Mouse (Mus musculus) lung, adult 2 months (tissue): ENCODE data around the gene Tmem19. TPM values are rescaled to one million over a fixed set of nuclear protein-coding genes. Genes with fewer than 3 reads are reported as not detected.
"Not testable (repeated sequence)": the region's sequence is repeated elsewhere in the genome, so short reads cannot be mapped to it uniquely, and the experiment has no call there.

Experiments
- DNase-seq: peaks from one replicate; pipeline ENCODE4 v3.0.0; 2022
- H3K4me1 ChIP-seq: fragments of 200-500 bp; 2 replicates; pipeline ENCODE4 v1.6.1; 2011; ENCODE audit warnings: low read length; ENCODE audit not compliant: control insufficient read depth, insufficient read depth
- H3K4me3 ChIP-seq: fragments of 200-500 bp; replicated peaks from 2 replicates; pipeline ENCODE3; 2011; ENCODE audit warnings: low read depth, mild to moderate bottlenecking, control low read depth, low read length; ENCODE audit errors: extremely low read depth
- CTCF ChIP-seq: fragments of 200-500 bp; IDR thresholded peaks from 2 replicates; pipeline ENCODE4 v1.5.1; 2011; ENCODE audit warnings: mild to moderate bottlenecking, low read length, control low read depth; ENCODE audit not compliant: insufficient read depth
- POLR2A ChIP-seq: fragments of 200-500 bp; IDR thresholded peaks from 2 replicates; pipeline ENCODE4 v1.6.1; 2011; ENCODE audit warnings: low read depth, mild to moderate bottlenecking, control low read depth, low read length, borderline replicate concordance; ENCODE audit errors: extremely low read depth
- WGBS: fragments of 180-500 bp; shearing (Covaris S2); methylation state at CpG from one replicate; pipeline ENCODE4 v1.1.7; 2018; 5-methylcytosine and 5-hydroxymethylcytosine counted together
- polyA plus RNA-seq: library from polyadenylated mRNA; depleted of rRNA; stranded (reverse); fragments of >200 nt; gene quantifications from 2 replicates; pipeline ENCODE4 v1.2.3, GENCODE M21; 2012

The Tmem19 gene
- polyA plus RNA-seq, 1 experiment, result 18.3 TPM

DNA sequence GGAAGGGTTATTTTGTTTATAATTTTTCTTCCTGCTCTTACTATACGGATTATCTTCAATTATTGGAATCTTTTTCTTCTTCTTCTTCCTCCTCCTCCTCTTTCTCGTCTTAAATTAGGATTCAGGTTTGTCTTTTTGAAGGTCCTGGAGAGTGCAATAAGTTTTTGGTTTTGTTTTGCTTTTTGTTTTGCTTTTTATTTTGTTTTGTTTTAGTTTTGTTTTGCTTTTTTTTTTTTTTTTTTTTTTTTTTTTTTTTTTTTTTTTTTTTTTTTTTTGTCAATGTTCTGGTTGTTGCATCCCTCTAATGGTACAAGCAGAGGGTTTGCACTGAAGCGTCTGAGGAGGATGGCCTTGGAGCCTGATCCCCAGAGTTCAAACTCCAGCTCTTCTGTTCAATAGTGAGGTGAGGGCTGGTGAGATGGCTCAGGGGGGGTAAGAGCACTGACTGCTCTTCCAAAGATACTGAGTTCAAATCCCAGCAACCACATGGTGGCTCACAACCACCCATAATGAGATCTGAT is 33.2 kb downstream of the Tmem19 start:
- H3K4me1 ChIP-seq, result no peaks in the 10 kb centered on the region
- WGBS, result 53% methylated on average over 3 of the region's 3 CpGs
- H3K4me3 ChIP-seq, result no peak overlapping the region
- no peak for DNase-seq
- TF ChIP-seq CTCF (no peak), POLR2A (no peak)

GRCm38 (mm10) chr10:115328514-115328913 is 33.8 kb downstream of the Tmem19 start:
- WGBS, result 41% methylated on average over 6 of the region's 6 CpGs
- DNase-seq, result no peak
- TF ChIP-seq POLR2A (no peak), CTCF (no peak)
- no peak overlapping the region for H3K4me3 ChIP-seq
- no peaks in the 10 kb centered on the region for H3K4me1 ChIP-seq

DNA sequence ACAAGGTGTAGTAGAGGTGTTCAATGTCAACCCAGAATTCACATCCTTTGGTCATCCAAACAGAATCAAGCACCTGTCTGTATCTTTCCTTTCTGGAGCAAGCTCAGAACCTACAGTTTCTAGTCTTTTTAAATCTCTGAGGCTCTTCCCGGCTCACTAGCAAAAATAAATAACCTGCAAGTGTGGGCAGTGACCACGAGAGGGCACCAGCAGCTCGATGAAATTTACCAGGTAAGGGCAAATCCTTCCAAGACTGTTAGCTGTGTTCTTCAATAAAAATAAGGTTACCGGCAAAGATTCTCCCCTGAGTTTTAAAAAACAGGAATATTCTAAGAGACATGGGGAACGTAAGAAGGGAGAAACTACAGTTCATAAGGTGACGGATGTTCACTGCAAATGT is 39.0 kb downstream of the Tmem19 start:
- WGBS, result 6% methylated on average over 6 of the region's 6 CpGs
- TF ChIP-seq CTCF (peak; percentile 86), POLR2A (no peak)
- no peak overlapping the region for H3K4me3 ChIP-seq
- peak; percentile 67 for DNase-seq
- H3K4me1 ChIP-seq, result no peaks in the 10 kb centered on the region; the same call in 1 of the 2 replicates

DNA sequence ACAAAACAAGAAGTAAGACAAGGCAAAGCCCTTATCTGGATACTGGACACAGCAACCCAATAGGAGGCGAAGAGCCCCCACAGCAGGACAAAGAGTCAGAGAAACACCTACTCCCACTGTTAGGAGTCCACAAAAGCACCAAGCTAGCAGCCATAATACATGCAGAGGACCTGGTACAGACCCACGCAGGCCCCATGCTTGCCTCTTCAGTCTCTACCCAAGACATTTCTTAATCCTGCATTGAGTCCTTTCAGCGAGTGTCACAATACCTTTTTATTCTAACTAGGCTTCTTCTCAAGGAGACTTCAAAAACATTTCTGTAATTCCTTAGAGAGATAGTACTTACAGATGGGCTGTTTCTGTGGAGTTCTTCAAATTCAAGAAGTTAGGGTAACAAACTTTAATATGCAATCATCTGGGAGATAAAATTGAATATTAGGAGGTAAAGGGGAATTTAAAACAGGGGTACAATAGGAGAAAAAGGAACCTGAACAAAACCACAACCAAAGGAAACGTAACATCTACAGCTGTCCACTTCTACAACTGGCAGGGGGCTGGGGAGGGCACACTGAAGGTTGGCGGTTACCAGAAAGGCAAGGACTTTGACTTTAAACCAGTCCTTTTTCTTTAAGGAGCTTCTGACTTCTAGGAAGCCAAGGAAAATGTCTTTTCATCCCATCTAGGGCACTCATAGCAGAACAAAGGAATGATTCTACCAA is 40.8 kb downstream of the Tmem19 start:
- TF ChIP-seq CTCF (no peak), POLR2A (no peak)
- no peak for DNase-seq
- 78% methylated on average over 5 of the region's 5 CpGs for WGBS

GRCm38 (mm10) chr10:115318388-115318787 is 43.9 kb downstream of the Tmem19 start:
- not testable (repeated sequence) for DNase-seq, H3K4me3 ChIP-seq
- WGBS, result 63% methylated on average over 3 of the region's 3 CpGs
- peaks cover 11% of the 10 kb centered on the region for H3K4me1 ChIP-seq

More for the DNA sequence above, 40.8 kb downstream of the Tmem19 start:
- Histone ChIP-seq H3K4me3 (no peak overlapping the region), H3K4me1 (peaks cover under 1% of the 10 kb centered on the region)

DNA sequence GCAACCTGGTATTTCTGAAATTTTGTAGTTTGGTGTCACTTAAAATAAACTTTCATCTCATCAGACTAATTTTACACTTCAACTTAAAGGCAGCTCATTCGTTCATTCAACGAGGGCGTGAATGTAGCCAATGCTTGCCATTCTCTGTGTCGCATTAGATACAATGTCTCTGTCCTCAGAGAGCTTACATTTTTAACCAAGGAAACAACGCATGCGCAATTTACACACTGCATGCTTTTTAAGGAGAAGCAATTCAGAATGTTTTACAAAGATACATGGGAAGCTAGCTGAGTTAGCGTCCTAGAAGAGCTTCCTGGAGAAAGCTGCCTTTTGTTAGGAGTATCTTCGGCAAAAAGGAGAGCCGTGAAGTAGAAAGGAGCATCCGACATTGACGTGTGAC is 46.0 kb downstream of the Tmem19 start:
- peaks cover 26% of the 10 kb centered on the region for H3K4me1 ChIP-seq
- H3K4me3 ChIP-seq, result no peak overlapping the region
- no peak for DNase-seq
- 50% methylated on average over 11 of the region's 11 CpGs for WGBS
- TF ChIP-seq POLR2A (no peak), CTCF (no peak)

GRCm38 (mm10) chr10:115315473-115316171 is 46.7 kb downstream of the Tmem19 start, which contains the start of gene Rab21:
Gene Rab21, minus strand, starts transcription at chr10:115315594.
- TF ChIP-seq POLR2A (peak; percentile 97), CTCF (no peak)
- H3K4me3 ChIP-seq, result peak within 1 kb of the TSS; percentile 96
- peak; percentile 100 for DNase-seq
- peaks cover 32% of the 10 kb centered on the region for H3K4me1 ChIP-seq
- WGBS, result under 1% methylated on average over 48 of the region's 48 CpGs

DNA sequence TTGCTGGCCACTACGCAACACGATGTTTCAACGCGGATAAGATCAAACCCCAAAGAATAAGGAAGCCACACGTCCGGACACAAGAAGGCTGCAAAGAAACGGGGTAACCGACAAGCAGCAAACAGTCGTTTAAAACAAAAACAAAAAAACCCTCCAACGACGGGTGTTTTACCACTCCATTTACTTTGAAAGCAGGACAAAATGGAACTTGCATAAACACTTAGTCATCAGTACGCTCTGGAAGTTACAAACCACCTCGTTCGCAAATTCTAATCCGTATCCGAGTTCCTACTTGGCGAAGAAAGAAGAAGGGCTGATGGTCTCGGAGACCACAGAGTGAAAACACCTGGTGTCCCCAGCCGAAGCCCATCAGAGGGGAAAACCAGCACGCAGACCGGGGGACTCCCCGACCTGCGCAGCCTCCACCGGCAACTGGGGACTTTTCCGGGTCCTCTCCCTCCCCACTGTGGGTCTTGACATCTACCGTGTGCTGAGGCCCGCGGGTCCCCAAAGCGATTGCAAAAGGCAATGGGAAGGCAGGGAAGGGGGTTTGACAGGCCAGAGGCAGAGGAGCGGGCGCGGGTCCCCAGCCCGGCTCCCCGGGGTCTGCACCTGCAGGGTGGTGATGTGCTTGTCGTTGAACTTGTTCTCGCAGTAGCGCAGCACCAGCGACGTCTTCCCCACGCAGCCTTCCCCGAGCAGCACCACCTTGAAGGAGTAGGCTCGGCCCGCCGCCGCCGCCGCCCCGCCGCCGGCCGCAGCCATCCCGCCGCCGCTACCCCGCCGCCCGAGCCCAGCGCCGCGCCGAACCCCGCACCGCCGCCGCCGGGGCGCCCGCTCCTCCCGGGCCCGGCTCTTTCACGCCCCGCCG is 47.5 kb downstream of the Tmem19 start:
- no peak for TF ChIP-seq CTCF
- TF ChIP-seq POLR2A, result no peak
- Histone ChIP-seq H3K4me1 (peaks cover 33% of the 10 kb centered on the region), H3K4me3 (peak overlapping the region; percentile 96)
- WGBS, result under 1% methylated on average over 65 of the region's 73 CpGs
- DNase-seq, result peak; percentile 56

- WGBS, result under 1% methylated on average over 6 of the region's 6 CpGs
- DNase-seq, result no peak
- Histone ChIP-seq H3K4me3 (peak overlapping the region; percentile 96), H3K4me1 (peaks cover 33% of the 10 kb centered on the region)
- TF ChIP-seq CTCF (no peak), POLR2A (no peak)
These were observed 48.1 kb downstream of the Tmem19 start for GRCm38 (mm10) chr10:115314287-115314581.
